Mouse (Mus musculus): ENCODE measurements at regions not wholly inside any gene's neighbourhood (a gene's known extent, or its start where the extent isn't known, plus 50 kb on each side); places are given as distances from the start of the nearest gene placed in this dataset.

DNA sequence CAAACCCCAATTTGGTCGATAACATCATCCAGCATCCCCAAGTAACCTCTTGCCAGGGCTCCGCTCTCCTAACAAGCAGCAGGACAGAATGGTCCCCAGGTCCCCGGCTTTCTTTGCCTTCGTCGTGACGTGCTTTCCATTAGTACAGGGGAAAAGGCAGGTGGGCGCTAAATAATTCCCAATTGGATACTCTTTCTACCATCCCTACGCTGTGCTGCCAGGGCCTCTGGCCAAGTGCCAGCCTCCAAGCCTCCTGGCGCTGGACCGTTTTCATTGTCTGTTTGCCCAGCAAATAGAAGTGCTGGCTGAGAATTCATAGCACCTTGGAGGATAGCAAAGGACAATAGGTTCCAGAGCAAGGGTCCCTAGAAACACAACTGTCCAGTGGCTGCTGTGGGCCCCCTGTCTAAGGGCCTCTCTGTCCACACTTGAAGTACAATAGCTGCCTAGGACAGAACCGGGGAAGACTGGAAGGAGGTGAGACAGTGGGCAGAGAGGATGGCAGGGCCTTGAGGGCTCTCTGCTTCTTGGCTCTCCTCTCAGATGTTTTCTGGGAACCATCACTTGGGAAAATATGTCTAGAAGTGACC lies 298.9 kb downstream of the Bcor start:
- TF ChIP-seq POLR2A (IDR thresholded peaks at IDR 0.05; ENCODE audit: control insufficient read depth, low read depth, low read length) (no peak), CTCF (IDR thresholded peaks at IDR 0.05; ENCODE audit: control insufficient read depth, insufficient read depth, insufficient replicate concordance, low read depth, low read length) (no peak)

Data from testis, adult 2 months (tissue).